8 mouse cellular contexts compared by ENCODE assay signal in the genomic region with DNA sequence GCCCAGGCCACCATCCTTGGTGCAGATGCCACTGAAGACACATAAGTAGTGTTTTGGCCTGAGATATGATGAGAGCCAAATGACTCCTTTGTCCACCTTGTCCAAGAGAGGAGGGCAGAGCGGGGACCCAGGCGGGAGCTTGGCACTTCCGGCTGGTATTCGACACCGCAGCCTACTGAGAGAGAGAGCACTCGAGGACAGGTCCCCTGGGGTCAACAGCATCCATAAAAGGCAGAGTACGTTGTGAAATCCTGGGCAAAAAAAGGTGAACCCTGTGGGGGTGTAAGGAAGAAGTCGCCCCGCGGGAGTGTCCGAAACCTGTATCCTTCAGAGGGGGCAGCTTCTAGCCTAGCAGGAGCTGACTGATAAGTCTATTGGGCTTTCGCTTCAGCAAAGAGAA. TPM values are rescaled to one million over a fixed set of nuclear protein-coding genes. Genes with fewer than 3 reads are reported as not detected.
DNase-seq lines count a peak whose midpoint lies in the region; ATAC-seq and TF ChIP-seq lines count a peak whose summit lies in the region.

No protein-coding gene starts in this region.

- TF ChIP-seq CTCF in C2C12 (IDR thresholded peaks at IDR 0.05; ENCODE audit: control insufficient read depth, insufficient read depth, insufficient read length), result no peak

- H3K9ac ChIP-seq in forebrain, embryonic 13.5 days, result peak overlapping the region; percentile 98
- no peak overlapping the region for H3K9ac ChIP-seq in liver, embryonic 15.5 days

- H3K27ac ChIP-seq in forebrain, embryonic 13.5 days, result no peak overlapping the region
- H3K27ac ChIP-seq in liver, embryonic 15.5 days (replicated peaks), result no peak overlapping the region

- peaks cover 54% of the 10 kb centered on the region for H3K36me3 ChIP-seq in C2C12 (ENCODE audit: control insufficient read depth, insufficient read depth)
- H3K36me3 ChIP-seq in forebrain, embryonic 13.5 days (ENCODE audit: poor library complexity, severe bottlenecking), result peaks cover 46% of the 10 kb centered on the region
- H3K36me3 ChIP-seq in liver, embryonic 15.5 days (replicated peaks), result peaks cover 29% of the 10 kb centered on the region

- peak; percentile 25 to 33 for DNase-seq in cerebellum, postnatal 10 days
- DNase-seq in cerebellum, postnatal 14 days, result no peak
- no peak for DNase-seq in right cerebral cortex, postnatal 14 days
- DNase-seq in layer of hippocampus, adult 9-10 months (ENCODE audit: low spot score), result no peak
- DNase-seq in embryo, embryonic 9.5 days (ENCODE audit: extremely low spot score), result no peak

- WGBS in forebrain, embryonic 13.5 days, result 90% methylated on average over 12 of the region's 12 CpGs
- WGBS in liver, embryonic 15.5 days (ENCODE audit: insufficient replicate concordance), result 72% methylated on average over 12 of the region's 12 CpGs

- no peaks in the 10 kb centered on the region for H3K27me3 ChIP-seq in C2C12 (ENCODE audit: control insufficient read depth, insufficient read depth, insufficient read length)
- no peaks in the 10 kb centered on the region for H3K27me3 ChIP-seq in forebrain, embryonic 13.5 days
- H3K27me3 ChIP-seq in liver, embryonic 15.5 days, result peaks cover 3% of the 10 kb centered on the region; the same call in 1 of the 2 replicates

- H3K4me3 ChIP-seq in C2C12 (ENCODE audit: insufficient read depth, poor library complexity, severe bottlenecking), result no peak overlapping the region
- H3K4me3 ChIP-seq in forebrain, embryonic 13.5 days, result peak overlapping the region; percentile 99
- H3K4me3 ChIP-seq in liver, embryonic 15.5 days (replicated peaks), result peak overlapping the region; percentile 90; the same call in 1 of the 2 replicates

- peaks cover 80% of the 10 kb centered on the region for H3K79me2 ChIP-seq in C2C12 (ENCODE audit: control insufficient read depth, insufficient read depth)

- peak overlapping the region; percentile 16 for H3ac ChIP-seq in C2C12 (ENCODE audit: control insufficient read depth, insufficient read length, low read depth)

- peak overlapping the region; percentile 90 for H3K4me2 ChIP-seq in forebrain, embryonic 13.5 days
- H3K4me2 ChIP-seq in liver, embryonic 15.5 days, result peak overlapping the region; percentile 92

- H3K4me1 ChIP-seq in forebrain, embryonic 13.5 days, result peaks cover 48% of the 10 kb centered on the region
- peaks cover 42% of the 10 kb centered on the region for H3K4me1 ChIP-seq in liver, embryonic 15.5 days (replicated peaks)

- no peaks in the 10 kb centered on the region for H3K9me3 ChIP-seq in forebrain, embryonic 13.5 days (replicated peaks)
- H3K9me3 ChIP-seq in liver, embryonic 15.5 days (replicated peaks), result no peaks in the 10 kb centered on the region

- no peak for ATAC-seq in forebrain, embryonic 13.5 days
- ATAC-seq in liver, embryonic 15.5 days (ENCODE audit: insufficient read depth), result no peak

- H3K79me3 ChIP-seq in C2C12 (ENCODE audit: low read depth), result peaks cover 74% of the 10 kb centered on the region

TF ChIP-seq in C2C12, 6 proteins besides CTCF, POLR2A, EP300 and RAD21:
- no peak for TF ChIP-seq MAX (IDR thresholded peaks at IDR 0.05)

RNA-seq across cellular contexts. Expression of gene H13, which starts 2.9 kb away (rescaled TPM):
- polyA plus RNA-seq in C2C12 (2012; fragmentation: generic; extraction: Trizol), result 136 TPM
- polyA plus RNA-seq in forebrain, embryonic 13.5 days (2015; fragmentation: Nextera tagmentation; extraction: Ambion mirVana), result 131 and 142 TPM in 2 replicates
- 45.2 and 49.8 TPM in 2 replicates for polyA plus RNA-seq in liver, embryonic 15.5 days (2015; fragmentation: Nextera tagmentation; extraction: Ambion mirVana)

RNA-seq across cellular contexts. Expression of gene Mcts2, which starts 14.7 kb away (rescaled TPM):
- polyA plus RNA-seq in C2C12 (2012; fragmentation: generic; extraction: Trizol), result 24.7 TPM
- polyA plus RNA-seq in forebrain, embryonic 13.5 days (2015; fragmentation: Nextera tagmentation; extraction: Ambion mirVana), result 40.0 and 42.2 TPM in 2 replicates
- polyA plus RNA-seq in liver, embryonic 15.5 days (2015; fragmentation: Nextera tagmentation; extraction: Ambion mirVana), result 12.1 and 12.4 TPM in 2 replicates

RNA-seq across cellular contexts. Expression of gene Rem1, which starts 45.4 kb away (rescaled TPM):
- polyA plus RNA-seq in C2C12 (2012; fragmentation: generic; extraction: Trizol), result 38.7 TPM
- 0.19 and 0.20 TPM in 2 replicates for polyA plus RNA-seq in forebrain, embryonic 13.5 days (2015; fragmentation: Nextera tagmentation; extraction: Ambion mirVana)
- polyA plus RNA-seq in liver, embryonic 15.5 days (2015; fragmentation: Nextera tagmentation; extraction: Ambion mirVana), result 0.58 and 1.1 TPM in 2 replicates

RNA-seq across cellular contexts. Expression of gene Defb25, which starts 49.3 kb away (rescaled TPM):
- 3.6 TPM for polyA plus RNA-seq in C2C12 (2012; fragmentation: generic; extraction: Trizol)
- not detected in 2 replicates for polyA plus RNA-seq in forebrain, embryonic 13.5 days (2015; fragmentation: Nextera tagmentation; extraction: Ambion mirVana)
- not detected in 2 replicates for polyA plus RNA-seq in liver, embryonic 15.5 days (2015; fragmentation: Nextera tagmentation; extraction: Ambion mirVana)

Comparison
In these comparisons a context has a peak if more than half of its experiments do, and no peak if none do; other contexts are left out.
1. DNase-seq: peak in cerebellum, postnatal 10 days (2 of 2); none in cerebellum, postnatal 14 days (0 of 2), right cerebral cortex, postnatal 14 days (single experiment), layer of hippocampus, adult 9-10 months (single experiment) and embryo, embryonic 9.5 days (single experiment).
2. RNA of gene Rem1, which starts 45.4 kb away (polyA plus RNA-seq): 38.7 TPM in C2C12 (single experiment); 0.58 to 1.1 TPM in liver, embryonic 15.5 days and 0.19 to 0.20 TPM in forebrain, embryonic 13.5 days; every median in the first group is over 10 times any median in the second.